Mouse (Mus musculus): ENCODE results near the gene Lat2.
A peak's percentile ranks its signal among the peaks of the same experiment; 100 is the strongest.

The Lat2 gene

GRCm38 (mm10) chr5:134611810-134612521 is 2.9 kb downstream of the Lat2 start:
- DNase-seq, result no peak

- DNase-seq, result no peak
Observed at GRCm38 (mm10) chr5:134609916-134610643, 4.7 kb downstream of the Lat2 start.

GRCm38 (mm10) chr5:134607121-134607520 is 7.7 kb downstream of the Lat2 start:
- no peak for DNase-seq

GRCm38 (mm10) chr5:134606314-134606713 is 8.5 kb downstream of the Lat2 start:
- peak in 1 of 2 experiments; percentile 16 for DNase-seq

GRCm38 (mm10) chr5:134604376-134604775 is 10.4 kb downstream of the Lat2 start:
- no peak for DNase-seq

- no peak for DNase-seq
Observed at GRCm38 (mm10) chr5:134597711-134598110, 17.1 kb downstream of the Lat2 start.

GRCm38 (mm10) chr5:134593093-134593492 is 21.7 kb downstream of the Lat2 start:
- DNase-seq, result no peak

GRCm38 (mm10) chr5:134592026-134592581 is 22.7 kb downstream of the Lat2 start:
- no peak for DNase-seq

DNA sequence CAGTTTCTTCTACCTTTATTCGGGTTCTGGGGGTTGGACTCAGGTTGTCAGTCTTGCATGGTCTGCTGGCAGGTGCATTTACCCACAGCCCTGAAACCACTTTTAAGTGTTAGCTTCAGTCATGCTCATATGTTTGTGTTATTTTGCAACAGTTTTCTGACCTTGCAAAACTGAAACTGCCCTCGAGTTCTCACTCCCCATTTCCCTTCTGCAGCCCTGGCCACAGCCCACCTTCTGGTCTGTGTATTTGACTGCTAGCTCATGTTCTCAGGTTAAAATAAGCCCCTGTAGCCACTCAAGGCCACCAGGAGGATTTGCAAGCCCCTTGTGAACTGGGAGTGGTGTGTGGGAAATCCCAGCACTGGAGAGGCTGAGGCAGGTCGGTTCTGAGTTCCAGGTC is 24.9 kb downstream of the Lat2 start:
- DNase-seq, result no peak

DNA sequence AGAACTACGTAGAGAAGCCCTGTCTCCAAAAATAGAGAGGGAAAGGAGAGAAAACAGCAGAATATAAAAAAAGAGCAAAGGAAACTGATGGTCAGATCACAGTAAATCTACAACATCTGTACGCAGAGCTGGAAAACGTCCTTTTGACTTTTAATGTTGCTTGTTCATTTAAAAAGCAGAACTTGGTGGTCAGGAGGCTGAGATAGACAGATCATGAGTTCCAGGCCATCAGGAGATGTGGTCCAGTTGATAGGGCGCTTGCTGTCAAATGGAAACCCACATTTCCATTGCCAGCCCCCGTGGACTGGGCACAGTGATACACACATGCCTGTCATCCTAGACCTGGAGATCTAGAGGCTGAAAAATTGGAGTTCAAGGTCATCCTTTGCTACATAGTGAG is 30.0 kb downstream of the Lat2 start:
- DNase-seq, result no peak

DNA sequence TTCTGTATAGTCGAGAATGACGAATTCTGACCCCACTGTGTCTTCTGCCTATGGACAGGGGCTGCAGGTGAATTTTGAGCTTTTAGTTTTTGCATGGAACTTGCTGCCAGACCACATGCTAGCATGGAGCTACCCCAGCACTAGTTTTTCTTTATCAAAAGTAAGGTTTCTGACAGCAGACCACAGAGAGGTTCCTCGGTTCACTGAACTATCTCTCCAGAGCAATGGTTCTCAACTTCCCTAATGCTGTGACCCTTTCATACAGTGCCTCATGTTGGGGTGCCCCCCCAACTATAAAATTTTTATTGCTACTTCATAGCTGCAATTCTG is 31.0 kb downstream of the Lat2 start:
- no peak for DNase-seq

DNA sequence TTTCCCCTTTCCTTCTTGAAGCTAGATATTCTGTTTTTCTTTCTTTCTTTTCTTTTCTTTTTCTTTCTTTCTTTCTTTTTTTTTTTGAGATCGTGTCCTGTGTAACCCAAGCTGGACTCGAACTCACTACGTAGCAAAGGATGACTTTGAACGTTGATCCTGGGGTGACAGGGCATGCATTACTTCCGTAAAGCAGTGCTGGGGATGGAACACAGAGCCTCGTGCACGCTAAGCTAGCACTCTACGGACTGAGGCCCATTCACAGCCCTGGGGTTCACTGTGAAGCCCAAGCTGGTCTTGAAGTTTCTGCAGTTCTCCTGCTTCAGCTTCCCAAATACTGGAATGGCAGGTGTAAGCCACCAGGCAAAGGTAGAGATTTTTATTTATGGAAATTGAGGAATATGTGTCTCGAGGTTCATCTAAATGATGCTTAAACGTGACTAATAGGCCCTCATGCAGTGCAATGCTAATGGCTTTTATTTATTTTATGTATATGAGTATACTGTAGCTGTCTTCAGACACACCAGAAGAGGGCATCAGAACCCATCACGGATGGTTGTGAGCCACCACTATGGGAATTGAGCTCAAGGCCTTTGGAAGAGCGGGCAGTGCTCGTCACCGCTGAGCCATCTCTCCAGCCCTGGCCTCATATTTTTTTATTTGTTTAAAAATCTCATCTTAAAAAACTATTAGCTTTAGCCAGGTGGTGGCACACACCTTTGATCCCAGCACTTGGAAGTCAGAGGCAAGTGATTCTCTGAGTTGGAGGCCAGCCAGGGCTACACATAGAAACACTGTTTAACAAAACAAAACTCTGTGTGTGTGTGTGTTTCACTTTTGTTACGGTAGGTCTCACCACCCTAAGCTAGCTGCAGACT is 31.6 kb downstream of the Lat2 start:
- no peak for DNase-seq

GRCm38 (mm10) chr5:134582221-134582907 is 32.5 kb downstream of the Lat2 start:
- DNase-seq, result peak; percentile 96 to 97

GRCm38 (mm10) chr5:134581146-134581545 is 33.7 kb downstream of the Lat2 start, which contains the start of gene Rfc2:
TSS of gene Rfc2 (plus strand) at chr5:134581366.
- DNase-seq, result no peak

GRCm38 (mm10) chr5:134579135-134579534 is 35.7 kb downstream of the Lat2 start:
- DNase-seq, result no peak

GRCm38 (mm10) chr5:134577534-134577933 is 37.3 kb downstream of the Lat2 start:
- no peak for DNase-seq

DNA sequence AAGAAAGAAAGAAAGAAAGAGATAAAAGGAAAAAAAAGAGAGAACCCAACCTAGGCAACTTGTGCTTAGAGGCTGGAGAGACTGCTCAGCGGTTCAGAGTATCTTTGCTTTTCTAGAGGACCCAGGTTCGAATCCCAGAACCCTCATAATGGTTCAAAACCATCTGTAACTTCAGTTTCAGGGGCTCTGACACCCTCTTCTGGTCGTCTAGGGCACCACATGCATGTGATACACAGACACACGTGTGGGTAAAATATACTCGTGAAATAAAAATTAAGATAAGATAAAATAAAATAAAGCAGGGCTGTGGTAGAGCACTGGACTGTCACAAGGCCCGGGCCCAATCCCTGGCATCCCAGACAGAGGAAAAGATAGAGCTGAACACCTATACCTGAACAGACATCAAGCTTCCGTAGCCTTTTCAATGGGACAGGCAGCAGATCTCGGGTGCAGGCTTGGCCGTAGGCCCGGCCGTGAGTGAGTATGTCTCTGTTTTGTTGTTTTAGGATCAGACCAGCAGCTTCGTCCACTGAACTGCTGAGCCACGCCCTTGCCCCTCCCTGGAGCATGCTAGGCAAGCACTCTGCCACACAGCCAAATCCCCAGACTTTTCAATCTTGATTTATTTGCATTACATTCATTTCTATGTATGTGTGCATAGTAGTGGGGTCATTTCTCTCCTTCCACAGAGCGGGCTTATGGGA is 38.2 kb downstream of the Lat2 start:
- DNase-seq, result no peak

- DNase-seq, result no peak
Observed at GRCm38 (mm10) chr5:134575833-134576232, 39.0 kb downstream of the Lat2 start.

- DNase-seq, result no peak
Observed at GRCm38 (mm10) chr5:134572508-134573214, 42.2 kb downstream of the Lat2 start.

GRCm38 (mm10) chr5:134571730-134572507 is 42.9 kb downstream of the Lat2 start:
- DNase-seq, result peak; percentile 30 to 32

All from thymus, postnatal 36 days (tissue).